Mouse (Mus musculus) kidney, postnatal 0 days (tissue): ENCODE measurements at regions not wholly inside any gene's neighbourhood (a gene's known extent, or its start where the extent isn't known, plus 50 kb on each side); places are given as distances from the start of the nearest gene placed in this dataset.

Experiments used
- ATAC-seq: fragments of 200-750 bp; cut with Nextera tagmentation; replicated peaks from 2 replicates; pipeline ENCODE4 v1.8.0; 2017; ENCODE audit warnings: low read depth, moderate number of reproducible peaks, moderate TSS enrichment, moderate library complexity; ENCODE audit not compliant: low FRiP score
- DNase-seq: peaks from one replicate; pipeline ENCODE4 v3.0.0-alpha.2; 2016; ENCODE audit warnings: low spot score
- H3K27ac ChIP-seq: fragments of 300-500 bp; sonication (generic); 2 replicates; pipeline ENCODE4 v1.5.1; 2014; ENCODE audit warnings: mild to moderate bottlenecking
- H3K27me3 ChIP-seq: fragments of 300-500 bp; sonication (generic); 2 replicates; pipeline ENCODE4 v1.6.1; 2014; ENCODE audit warnings: low read length, mixed read lengths; ENCODE audit not compliant: insufficient read depth
- H3K36me3 ChIP-seq: fragments of 300-500 bp; sonication (generic); 2 replicates; pipeline ENCODE4 v1.6.1; 2014; ENCODE audit warnings: low read length, mixed read lengths; ENCODE audit not compliant: insufficient read depth
- H3K4me1 ChIP-seq: fragments of 300-500 bp; sonication (generic); replicated peaks from 2 replicates; pipeline ENCODE4 v1.6.1; 2014; ENCODE audit warnings: antibody characterized with exemption, low read length, mixed read lengths; ENCODE audit not compliant: insufficient read depth
- H3K4me2 ChIP-seq: fragments of 300-500 bp; sonication (generic); 2 replicates; pipeline ENCODE4 v1.6.1; 2014; ENCODE audit warnings: mild to moderate bottlenecking, low read length, moderate library complexity, mixed read lengths
- H3K4me3 ChIP-seq: fragments of 300-500 bp; sonication (generic); replicated peaks from 2 replicates; pipeline ENCODE4 v1.5.1; 2014; ENCODE audit warnings: low read depth, low read length
- H3K9ac ChIP-seq: fragments of 300-500 bp; sonication (generic); 2 replicates; pipeline ENCODE4 v1.6.1; 2014; ENCODE audit warnings: low read depth, low read length
- H3K9me3 ChIP-seq: fragments of 300-500 bp; sonication (generic); replicated peaks from 2 replicates; pipeline ENCODE4 v1.6.1; 2016; ENCODE audit warnings: low read length, inconsistent platforms, mixed read lengths
- CTCF ChIP-seq: IDR thresholded peaks from 2 replicates; pipeline ENCODE4 v1.5.1; 2016; ENCODE audit warnings: antibody characterized with exemption, low read depth, mild to moderate bottlenecking, moderate library complexity
- WGBS: fragments of 180-500 bp; shearing (Covaris S2); extraction: QIAGEN DNeasy Blood & Tissue Kit; methylation state at CpG from one replicate; pipeline ENCODE4 v1.1.7; 2014; 5-methylcytosine and 5-hydroxymethylcytosine counted together

GRCm38 (mm10) chr10:110600352-110600853 lies 144.4 kb upstream of the Nav3 start:
- peak overlapping the region; percentile 52 for H3K27ac ChIP-seq
- WGBS: 53% methylated on average over 11 of the region's 11 CpGs
- ATAC-seq: peak; percentile 84

GRCm38 (mm10) chr10:110610336-110610735 lies 134.9 kb upstream of the E2f7 start:
- Histone ChIP-seq H3K36me3 (no peaks in the 10 kb centered on the region), H3K9me3 (no peaks in the 10 kb centered on the region), H3K4me3 (no peak overlapping the region), H3K4me1 (no peaks in the 10 kb centered on the region), H3K27ac (no peak overlapping the region), H3K4me2 (no peak overlapping the region), H3K27me3 (no peaks in the 10 kb centered on the region), H3K9ac (no peak overlapping the region)
- no peak for TF ChIP-seq CTCF
- ATAC-seq: no peak
- 40% methylated on average over 9 of the region's 9 CpGs for WGBS
- no peak for DNase-seq

More at GRCm38 (mm10) chr10:110600352-110600853, 144.4 kb upstream of the Nav3 start:
- Histone ChIP-seq H3K36me3 (no peaks in the 10 kb centered on the region), H3K27me3 (no peaks in the 10 kb centered on the region), H3K9ac (no peak overlapping the region), H3K4me3 (no peak overlapping the region), H3K4me2 (no peak overlapping the region), H3K9me3 (no peaks in the 10 kb centered on the region), H3K4me1 (no peaks in the 10 kb centered on the region)
- DNase-seq: peak; percentile 46
- no peak for TF ChIP-seq CTCF

- Histone ChIP-seq H3K9ac (no peak overlapping the region), H3K27me3 (no peaks in the 10 kb centered on the region), H3K36me3 (no peaks in the 10 kb centered on the region), H3K4me3 (no peak overlapping the region), H3K4me1 (no peaks in the 10 kb centered on the region), H3K4me2 (no peak overlapping the region), H3K9me3 (no peaks in the 10 kb centered on the region), H3K27ac (no peak overlapping the region)
- no peak for TF ChIP-seq CTCF
- no peak for DNase-seq
- ATAC-seq: no peak
- WGBS: 10% methylated on average over 1 of the region's 1 CpGs
These were observed 128.2 kb upstream of the E2f7 start for GRCm38 (mm10) chr10:110617004-110617403.

- Histone ChIP-seq H3K4me2 (no peak overlapping the region), H3K4me3 (no peak overlapping the region), H3K9me3 (no peaks in the 10 kb centered on the region), H3K4me1 (no peaks in the 10 kb centered on the region), H3K9ac (no peak overlapping the region), H3K36me3 (no peaks in the 10 kb centered on the region), H3K27me3 (no peaks in the 10 kb centered on the region), H3K27ac (no peak overlapping the region)
- TF ChIP-seq CTCF: no peak
- ATAC-seq: no peak
- WGBS: 89% methylated on average over 7 of the region's 7 CpGs
- no peak for DNase-seq
These were observed 126.0 kb upstream of the E2f7 start for GRCm38 (mm10) chr10:110619193-110619592.

GRCm38 (mm10) chr10:110625644-110626043 lies 119.6 kb upstream of the E2f7 start:
- DNase-seq (no peak), ATAC-seq (no peak)
- no peaks in the 10 kb centered on the region for H3K36me3 ChIP-seq
- H3K4me1 ChIP-seq: no peaks in the 10 kb centered on the region
- H3K27me3 ChIP-seq: no peaks in the 10 kb centered on the region
- WGBS: 73% methylated on average over 3 of the region's 3 CpGs
- no peaks in the 10 kb centered on the region for H3K9me3 ChIP-seq
- H3K27ac ChIP-seq: no peak overlapping the region
- no peak for TF ChIP-seq CTCF
- no peak overlapping the region for H3K9ac ChIP-seq
- H3K4me2 ChIP-seq: no peak overlapping the region
- no peak overlapping the region for H3K4me3 ChIP-seq

DNA sequence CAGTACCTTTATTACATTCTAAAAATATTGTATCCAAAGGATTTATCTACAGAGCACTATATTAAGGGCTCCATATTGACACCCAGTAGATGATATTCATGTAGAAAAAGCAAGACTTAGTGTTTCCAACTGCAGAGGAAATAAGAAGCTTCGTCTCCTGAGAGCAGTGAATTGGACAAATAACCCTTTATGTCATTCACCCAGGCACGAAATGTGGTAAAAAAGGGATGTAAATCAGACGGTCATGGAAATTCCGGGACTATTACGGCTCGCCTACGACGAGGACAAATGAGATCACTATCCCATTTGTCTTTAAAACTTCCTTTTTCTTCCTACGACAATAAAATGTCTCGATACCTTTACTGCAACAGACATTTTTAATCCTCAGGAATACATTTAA lies 104.8 kb upstream of the E2f7 start:
- Histone ChIP-seq H3K4me3 (no peak overlapping the region), H3K4me1 (no peaks in the 10 kb centered on the region), H3K4me2 (no peak overlapping the region), H3K36me3 (no peaks in the 10 kb centered on the region), H3K27me3 (no peaks in the 10 kb centered on the region), H3K9ac (no peak overlapping the region), H3K27ac (no peak overlapping the region), H3K9me3 (no peaks in the 10 kb centered on the region)
- no peak for ATAC-seq
- WGBS: 22% methylated on average over 10 of the region's 10 CpGs
- peak; percentile 28 for DNase-seq
- no peak for TF ChIP-seq CTCF

DNA sequence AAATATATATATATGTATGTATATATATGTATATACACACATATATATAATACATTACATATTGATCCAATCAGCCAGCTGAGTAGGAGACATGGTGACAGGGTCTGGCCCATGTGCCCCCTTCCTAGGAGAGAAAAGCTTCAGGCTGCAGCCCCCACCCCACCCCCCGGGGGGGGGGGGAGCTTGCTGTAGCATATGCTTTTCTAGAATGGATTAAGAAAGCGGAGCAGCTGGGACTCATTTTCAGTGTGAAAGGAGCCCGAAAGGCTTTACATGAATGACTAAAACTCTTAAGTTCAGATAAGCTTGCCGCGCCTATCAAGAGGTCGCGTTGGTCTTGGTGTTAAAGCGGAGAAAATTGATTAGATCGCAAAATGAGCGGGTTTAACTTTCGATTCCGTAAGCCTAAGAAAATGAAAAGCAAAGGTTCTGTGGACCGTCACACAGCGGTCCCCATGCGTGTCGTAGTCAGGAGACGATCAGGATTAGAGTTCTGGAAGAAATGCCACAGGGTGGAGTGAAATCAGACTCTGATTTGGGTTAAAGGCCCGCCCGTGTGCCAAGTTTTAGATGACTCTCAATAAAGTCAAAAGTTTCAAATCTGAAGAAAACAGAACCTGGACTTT lies 103.1 kb upstream of the E2f7 start:
- ATAC-seq: no peak
- H3K27ac ChIP-seq: no peak overlapping the region
- H3K4me1 ChIP-seq: no peaks in the 10 kb centered on the region
- no peak for TF ChIP-seq CTCF
- H3K9me3 ChIP-seq: no peaks in the 10 kb centered on the region
- H3K4me3 ChIP-seq: no peak overlapping the region
- no peaks in the 10 kb centered on the region for H3K27me3 ChIP-seq
- DNase-seq: no peak
- no peaks in the 10 kb centered on the region for H3K36me3 ChIP-seq
- no peak overlapping the region for H3K9ac ChIP-seq
- no peak overlapping the region for H3K4me2 ChIP-seq
- 93% methylated on average over 19 of the region's 19 CpGs for WGBS
